Mouse (Mus musculus) liver, adult 2 months (tissue): Measurements from ENCODE around the gene Tex48. TPM values are rescaled to one million over a fixed set of nuclear protein-coding genes. Genes with fewer than 3 reads are reported as not detected.

ENCODE experiments used
- DNase-seq: peaks from one replicate; pipeline ENCODE4 v3.0.0-alpha.2; 2011; ENCODE audit warnings: low read depth, low spot score; ENCODE audit errors: extremely low read depth
- H3K27ac ChIP-seq: fragments of 200-500 bp; replicated peaks from 2 replicates; pipeline ENCODE4 v1.5.1; 2012; ENCODE audit warnings: low read depth, mild to moderate bottlenecking, control low read depth, inconsistent platforms, low read length; ENCODE audit not compliant: insufficient read depth
- H3K27me3 ChIP-seq: fragments of 200-500 bp; 2 replicates; pipeline ENCODE4 v1.6.1; 2012; ENCODE audit warnings: mild to moderate bottlenecking, moderate library complexity, low read length, inconsistent platforms; ENCODE audit not compliant: control insufficient read depth, insufficient read depth
- H3K36me3 ChIP-seq: fragments of 200-500 bp; 2 replicates; pipeline ENCODE4 v1.6.1; 2012; ENCODE audit warnings: low read length, inconsistent platforms; ENCODE audit not compliant: control insufficient read depth, insufficient read depth
- H3K4me1 ChIP-seq: fragments of 200-500 bp; 2 replicates; pipeline ENCODE4 v1.6.1; 2011; ENCODE audit warnings: low read length; ENCODE audit not compliant: control insufficient read depth, insufficient read depth
- H3K4me3 ChIP-seq: fragments of 200-500 bp; 2 replicates; pipeline ENCODE4 v1.5.1; 2011; ENCODE audit warnings: low read depth, mild to moderate bottlenecking, control low read depth, low read length, moderate library complexity; ENCODE audit not compliant: insufficient read depth
- H3K79me2 ChIP-seq: fragments of 200-500 bp; 2 replicates; pipeline ENCODE4 v1.6.1; 2012; ENCODE audit warnings: inconsistent platforms, mild to moderate bottlenecking, low read length, moderate library complexity; ENCODE audit not compliant: control insufficient read depth, insufficient read depth
- H3K9ac ChIP-seq: fragments of 200-500 bp; 2 replicates; pipeline ENCODE4 v1.6.1; 2012; ENCODE audit warnings: low read depth, mild to moderate bottlenecking, control low read depth, inconsistent platforms, low read length
- CTCF ChIP-seq: fragments of 200-500 bp; IDR thresholded peaks from 2 replicates; pipeline ENCODE4 v1.5.1; 2011; ENCODE audit warnings: low read depth, low read length, control low read depth
- POLR2A ChIP-seq: fragments of 200-500 bp; IDR thresholded peaks from 2 replicates; pipeline ENCODE4 v1.6.1; 2011; ENCODE audit warnings: low read length, control low read depth; ENCODE audit not compliant: insufficient read depth; ENCODE audit errors: extremely low read depth
- WGBS: fragments of 180-500 bp; shearing (Covaris S2); methylation state at CpG from one replicate; pipeline ENCODE4 v1.1.7; 2018; 5-methylcytosine and 5-hydroxymethylcytosine counted together
- polyA plus RNA-seq: library from polyadenylated mRNA; depleted of rRNA; stranded (reverse); fragments of >200 nt; gene quantifications from 2 replicates; pipeline ENCODE4 v1.2.3, GENCODE M21; 2012; rRNA removed
- total RNA-seq: library from RNA; depleted of rRNA; stranded (reverse); fragments of >200 nt; gene quantifications from 2 replicates; pipeline ENCODE4 v1.2.3, GENCODE M21; 2014; rRNA removed

Gene Tex48
- total RNA-seq (not detected in 2 replicates), polyA plus RNA-seq (not detected in 2 replicates)

GRCm38 (mm10) chr4:63622378-63622835 is at the start of gene Tex48:
Tex48 (minus strand) TSS chr4:63622428.
- Histone ChIP-seq H3K4me1 (no peaks in the 10 kb centered on the region), H3K27me3 (no peaks in the 10 kb centered on the region), H3K4me3 (no peak within 1 kb of the TSS), H3K79me2 (no peaks in the 10 kb centered on the region), H3K36me3 (no peaks in the 10 kb centered on the region), H3K9ac (no peak within 1 kb of the TSS), H3K27ac (no peak within 1 kb of the TSS)
- TF ChIP-seq CTCF (peak; percentile 42), POLR2A (no peak)
- WGBS, result 50% methylated on average over 5 of the region's 5 CpGs
- DNase-seq, result no peak

- no peak for DNase-seq
Observed at GRCm38 (mm10) chr4:63668255-63668654, 46.0 kb upstream of the Tex48 start.

GRCm38 (mm10) chr4:63665738-63666137 is 43.5 kb upstream of the Tex48 start:
- H3K36me3 ChIP-seq, result no peaks in the 10 kb centered on the region
- no peaks in the 10 kb centered on the region for H3K4me1 ChIP-seq
- TF ChIP-seq POLR2A, result no peak
- no peak for TF ChIP-seq CTCF
- 86% methylated on average over 7 of the region's 7 CpGs for WGBS
- H3K27me3 ChIP-seq, result no peaks in the 10 kb centered on the region
- H3K27ac ChIP-seq, result no peak overlapping the region
- no peaks in the 10 kb centered on the region for H3K79me2 ChIP-seq
- no peak overlapping the region for H3K9ac ChIP-seq
- no peak for DNase-seq
- no peak overlapping the region for H3K4me3 ChIP-seq

More at GRCm38 (mm10) chr4:63668255-63668654, 46.0 kb upstream of the Tex48 start:
- H3K27me3 ChIP-seq, result no peaks in the 10 kb centered on the region
- H3K4me1 ChIP-seq, result no peaks in the 10 kb centered on the region
- H3K36me3 ChIP-seq, result no peaks in the 10 kb centered on the region
- 65% methylated on average over 4 of the region's 4 CpGs for WGBS
- H3K9ac ChIP-seq, result no peak overlapping the region
- H3K27ac ChIP-seq, result no peak overlapping the region
- H3K4me3 ChIP-seq, result no peak overlapping the region
- H3K79me2 ChIP-seq, result no peaks in the 10 kb centered on the region
- TF ChIP-seq POLR2A, result no peak
- no peak for TF ChIP-seq CTCF

GRCm38 (mm10) chr4:63663279-63663678 is 41.1 kb upstream of the Tex48 start, which contains the start of gene Gm11214:
Gm11214 (minus strand) TSS chr4:63663379.
- no peak within 1 kb of the TSS for H3K27ac ChIP-seq
- no peaks in the 10 kb centered on the region for H3K79me2 ChIP-seq
- no peaks in the 10 kb centered on the region for H3K27me3 ChIP-seq
- H3K36me3 ChIP-seq, result no peaks in the 10 kb centered on the region
- no peak within 1 kb of the TSS for H3K9ac ChIP-seq
- DNase-seq, result no peak
- TF ChIP-seq POLR2A (no peak), CTCF (no peak)
- H3K4me1 ChIP-seq, result no peaks in the 10 kb centered on the region
- 93% methylated on average over 6 of the region's 6 CpGs for WGBS
- H3K4me3 ChIP-seq, result no peak within 1 kb of the TSS

DNA sequence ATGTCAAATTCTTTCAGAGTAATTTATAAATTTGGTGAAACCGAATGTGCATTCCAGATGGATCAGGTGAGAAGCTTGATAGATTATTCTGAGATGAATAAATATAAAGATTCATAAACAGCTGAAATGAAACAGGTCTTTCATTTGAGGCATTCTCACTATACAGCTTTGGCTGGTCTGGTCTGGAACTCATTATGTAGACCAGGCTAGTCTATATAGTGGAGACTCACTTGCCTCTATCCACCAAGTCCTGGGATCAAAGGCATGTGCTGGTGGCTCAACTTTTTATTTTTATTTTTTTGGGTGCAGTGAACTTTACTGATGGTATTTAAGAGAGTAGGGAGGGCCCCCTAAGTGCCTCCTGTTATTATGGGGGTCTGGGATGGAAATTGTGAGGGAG is 39.6 kb upstream of the Tex48 start:
- H3K27ac ChIP-seq, result no peak overlapping the region
- no peak for TF ChIP-seq CTCF
- TF ChIP-seq POLR2A, result no peak

GRCm38 (mm10) chr4:63661426-63661825 is 39.2 kb upstream of the Tex48 start:
- Histone ChIP-seq H3K9ac (no peak overlapping the region), H3K79me2 (no peaks in the 10 kb centered on the region), H3K4me1 (no peaks in the 10 kb centered on the region), H3K4me3 (no peak overlapping the region), H3K36me3 (no peaks in the 10 kb centered on the region), H3K27ac (no peak overlapping the region), H3K27me3 (no peaks in the 10 kb centered on the region)
- TF ChIP-seq POLR2A, result no peak
- TF ChIP-seq CTCF, result no peak
- DNase-seq, result no peak
- 76% methylated on average over 1 of the region's 1 CpGs for WGBS

More for the DNA sequence above, 39.6 kb upstream of the Tex48 start:
- Histone ChIP-seq H3K9ac (no peak overlapping the region), H3K4me3 (no peak overlapping the region), H3K79me2 (no peaks in the 10 kb centered on the region), H3K36me3 (no peaks in the 10 kb centered on the region), H3K27me3 (no peaks in the 10 kb centered on the region), H3K4me1 (no peaks in the 10 kb centered on the region)
- 88% methylated on average over 1 of the region's 1 CpGs for WGBS
- DNase-seq, result no peak
